Mouse (Mus musculus): ENCODE measurements around the gene Tmem80. TPM values are rescaled to one million over a fixed set of nuclear protein-coding genes. Genes with fewer than 3 reads are reported as not detected.

Tmem80 gene
- total RNA-seq, 1 experiment from 2014 or later, result 24.7 TPM

GRCm38 (mm10) chr7:141344787-141345186 lies 17.2 kb downstream of the Tmem80 start:
- no peak for ATAC-seq (ENCODE audit: extremely low read depth, insufficient number of reproducible peaks, low FRiP score, poor library complexity, severe bottlenecking)

GRCm38 (mm10) chr7:141351061-141351460 lies 23.5 kb downstream of the Tmem80 start:
- ATAC-seq (ENCODE audit: extremely low read depth, insufficient number of reproducible peaks, low FRiP score, poor library complexity, severe bottlenecking), result no peak

DNA sequence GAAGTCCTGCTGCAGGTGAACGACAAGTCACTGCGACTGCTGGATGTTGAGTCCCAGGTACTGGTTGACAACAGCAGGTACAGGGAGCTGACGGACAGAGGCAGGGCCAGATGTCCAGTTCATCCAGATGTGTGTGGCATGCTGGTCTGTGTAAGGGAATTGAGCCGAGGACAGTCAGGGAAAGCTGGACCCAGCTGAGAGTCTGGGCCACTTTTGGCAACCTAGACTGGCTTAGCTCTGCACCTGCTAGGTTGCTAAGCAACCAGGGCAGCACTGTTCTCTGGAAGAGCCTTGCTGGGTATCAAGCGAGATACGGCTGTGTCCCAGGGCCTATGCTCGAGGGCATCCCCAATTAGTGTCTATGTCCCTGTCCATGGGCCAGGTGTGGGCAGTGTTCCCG lies 27.5 kb downstream of the Tmem80 start:
- ATAC-seq (ENCODE audit: extremely low read depth, insufficient number of reproducible peaks, low FRiP score, poor library complexity, severe bottlenecking), result no peak

- no peak for ATAC-seq (ENCODE audit: extremely low read depth, insufficient number of reproducible peaks, low FRiP score, poor library complexity, severe bottlenecking)
Measured at GRCm38 (mm10) chr7:141355626-141356326, 28.2 kb downstream of the Tmem80 start.

GRCm38 (mm10) chr7:141356971-141357370 lies 29.4 kb downstream of the Tmem80 start:
- ATAC-seq (ENCODE audit: extremely low read depth, insufficient number of reproducible peaks, low FRiP score, poor library complexity, severe bottlenecking), result no peak

GRCm38 (mm10) chr7:141361510-141361909 lies 34.0 kb downstream of the Tmem80 start:
- 0 out of 2 replicates have a peak, but pooled peaks have one; percentile 22 for ATAC-seq (ENCODE audit: extremely low read depth, insufficient number of reproducible peaks, low FRiP score, poor library complexity, severe bottlenecking)

DNA sequence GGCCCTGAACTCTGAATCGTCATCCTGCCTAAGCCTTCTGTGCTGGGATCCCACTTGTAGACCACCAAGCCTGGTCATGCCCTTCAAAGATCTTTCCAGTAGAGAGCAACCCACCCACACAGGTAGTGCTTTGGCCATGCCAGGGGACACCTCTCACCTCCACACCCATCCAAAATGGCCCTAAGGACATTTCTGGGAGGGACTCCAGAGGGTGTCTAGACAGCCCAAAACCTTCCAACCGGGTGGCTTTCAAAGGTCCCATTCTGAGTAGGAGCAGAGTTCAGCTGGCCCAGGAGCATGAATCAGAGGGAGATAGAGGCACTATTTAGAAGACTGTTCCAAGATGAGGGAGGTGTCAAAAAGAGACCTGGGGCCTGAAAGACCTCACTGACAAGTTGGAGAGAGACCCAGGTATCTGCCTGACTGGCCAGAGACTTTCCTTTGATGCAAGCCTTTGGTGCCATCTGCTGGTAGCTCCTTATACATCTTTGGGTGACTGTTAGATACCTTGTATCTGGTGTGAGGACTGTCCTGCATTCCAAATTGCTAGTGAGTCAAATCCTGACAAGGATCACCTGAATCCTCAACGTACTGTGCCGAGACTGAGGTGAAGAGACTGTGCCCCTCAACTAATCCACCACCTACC lies 35.7 kb downstream of the Tmem80 start:
- ATAC-seq (ENCODE audit: extremely low read depth, insufficient number of reproducible peaks, low FRiP score, poor library complexity, severe bottlenecking), result peak; percentile 85

DNA sequence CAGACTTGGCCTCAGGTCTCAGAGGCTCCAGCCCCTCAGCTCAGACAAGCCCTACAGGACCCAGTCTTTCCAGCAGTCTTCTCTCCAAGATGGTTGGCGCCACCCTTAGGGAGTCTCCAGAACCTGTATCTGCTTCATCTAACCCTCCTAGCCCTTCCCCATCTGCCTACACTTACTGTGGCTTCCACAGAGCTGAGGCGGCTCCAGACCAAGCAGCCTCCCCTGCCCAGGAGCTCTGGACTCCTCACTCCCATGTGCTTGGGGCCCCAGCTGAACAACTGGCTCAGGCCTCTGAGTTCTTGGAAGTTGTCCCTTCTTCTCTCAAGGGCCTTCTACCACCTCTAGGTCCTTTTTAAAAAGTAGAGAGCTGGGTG lies 36.2 kb downstream of the Tmem80 start:
- no peak for ATAC-seq (ENCODE audit: extremely low read depth, insufficient number of reproducible peaks, low FRiP score, poor library complexity, severe bottlenecking)

DNA sequence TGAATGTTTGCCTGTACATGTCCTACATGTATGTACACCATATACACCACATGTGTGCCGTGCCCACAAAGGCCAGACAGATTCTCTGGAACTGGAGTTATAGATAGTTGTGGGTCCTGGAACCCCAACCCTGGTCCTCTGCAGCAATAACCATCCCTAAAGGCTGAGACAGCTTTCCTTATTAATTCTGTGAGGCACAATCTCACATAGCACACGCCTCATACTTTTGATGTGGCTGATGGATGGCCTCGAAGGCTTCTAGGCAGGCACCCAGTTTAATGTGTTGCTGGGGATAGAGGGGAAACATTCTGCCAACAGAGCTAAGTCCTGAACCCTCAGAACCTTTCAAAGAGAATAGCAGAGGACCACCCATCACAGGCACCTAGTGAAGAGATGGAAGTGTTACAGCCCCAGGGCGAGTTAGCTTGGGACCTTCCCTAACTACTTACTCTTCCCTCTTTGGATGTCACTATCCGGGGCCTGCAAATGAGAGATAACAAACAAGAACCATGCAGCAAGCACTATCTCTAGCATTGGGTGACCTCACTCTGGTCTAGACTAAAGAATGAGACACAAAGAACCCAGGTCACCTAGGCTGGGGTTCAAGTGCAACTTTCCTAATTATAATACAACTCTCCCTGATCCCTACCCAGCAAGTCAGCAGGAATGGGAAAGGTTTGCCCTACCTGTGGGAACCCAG lies 37.0 kb downstream of the Tmem80 start:
- no peak for ATAC-seq (ENCODE audit: extremely low read depth, insufficient number of reproducible peaks, low FRiP score, poor library complexity, severe bottlenecking)

DNA sequence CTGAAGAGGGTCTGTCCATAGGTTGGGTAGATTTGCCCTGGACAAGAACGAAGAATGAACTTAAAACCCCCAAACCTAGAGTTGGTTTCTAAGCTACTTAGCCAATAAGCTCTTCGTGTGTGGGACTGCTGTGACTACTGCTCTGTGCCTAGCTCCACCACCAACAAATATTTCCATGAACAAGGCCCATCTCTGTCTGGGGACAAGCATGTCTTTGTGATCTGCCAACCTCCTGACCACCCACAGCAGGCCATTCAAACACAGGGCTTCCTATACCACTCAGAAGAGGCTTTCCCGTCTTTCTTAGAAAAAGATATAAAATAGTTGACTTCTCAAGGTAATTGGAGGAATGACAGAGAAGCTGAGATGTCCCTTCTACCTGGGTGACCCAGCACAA lies 37.5 kb downstream of the Tmem80 start:
- no peak for ATAC-seq (ENCODE audit: extremely low read depth, insufficient number of reproducible peaks, low FRiP score, poor library complexity, severe bottlenecking)

- no peak for ATAC-seq (ENCODE audit: extremely low read depth, insufficient number of reproducible peaks, low FRiP score, poor library complexity, severe bottlenecking)
Measured at GRCm38 (mm10) chr7:141367358-141367757, 39.8 kb downstream of the Tmem80 start.

DNA sequence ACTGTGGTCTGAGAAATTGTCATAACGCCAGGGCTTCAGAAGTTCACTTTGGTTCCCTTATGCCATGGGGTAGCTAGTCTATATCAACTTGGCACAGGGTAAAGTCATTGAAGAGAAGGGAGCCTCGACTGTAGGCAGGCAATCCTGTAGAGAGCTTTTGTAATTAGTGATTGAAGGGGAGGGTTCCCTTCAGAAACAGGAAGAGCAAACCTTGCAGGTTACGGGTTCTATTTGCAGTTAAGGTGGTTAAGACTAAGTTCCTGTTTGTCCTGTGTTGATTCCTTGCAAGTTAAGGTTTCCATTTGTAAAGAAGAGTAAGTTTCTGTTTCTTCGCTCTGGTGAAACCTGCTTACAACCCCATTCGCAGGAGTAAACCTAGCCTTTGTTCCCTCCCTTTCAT lies 42.4 kb downstream of the Tmem80 start:
- ATAC-seq (ENCODE audit: extremely low read depth, insufficient number of reproducible peaks, low FRiP score, poor library complexity, severe bottlenecking), result peak; percentile 30; the same call in 1 of the 2 replicates

DNA sequence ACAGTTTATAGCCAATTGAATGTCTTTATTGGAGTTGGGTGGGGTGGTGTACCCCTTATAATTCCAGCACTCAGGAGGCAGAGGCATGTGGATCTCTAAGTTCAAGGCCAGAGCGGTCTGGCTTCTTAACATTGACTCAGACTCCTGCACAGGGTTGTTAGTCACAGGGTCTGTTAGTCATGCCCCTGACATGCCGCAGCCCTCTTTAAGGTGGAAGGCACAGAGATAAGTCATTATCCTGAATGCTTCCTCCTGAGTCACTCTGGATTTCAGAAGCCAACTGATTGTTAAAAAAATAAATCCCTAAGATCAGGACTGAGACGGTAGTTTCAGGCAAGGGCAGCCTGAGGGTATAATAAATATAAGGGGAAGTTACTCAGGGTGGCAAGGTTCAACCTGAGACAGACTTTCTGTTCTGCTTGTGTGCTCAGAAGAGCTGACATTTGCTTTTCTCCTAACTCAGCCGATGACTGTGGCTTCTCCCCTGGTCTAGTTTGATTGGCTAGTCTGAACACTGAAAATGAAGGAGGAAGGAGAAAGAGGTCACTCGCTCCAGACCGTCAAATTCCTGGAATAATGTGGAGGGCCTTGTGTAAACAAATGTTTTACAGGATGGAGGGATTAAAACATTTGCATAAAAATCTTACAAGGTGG lies 44.5 kb downstream of the Tmem80 start:
- peak; percentile 69 for ATAC-seq (ENCODE audit: extremely low read depth, insufficient number of reproducible peaks, low FRiP score, poor library complexity, severe bottlenecking)

DNA sequence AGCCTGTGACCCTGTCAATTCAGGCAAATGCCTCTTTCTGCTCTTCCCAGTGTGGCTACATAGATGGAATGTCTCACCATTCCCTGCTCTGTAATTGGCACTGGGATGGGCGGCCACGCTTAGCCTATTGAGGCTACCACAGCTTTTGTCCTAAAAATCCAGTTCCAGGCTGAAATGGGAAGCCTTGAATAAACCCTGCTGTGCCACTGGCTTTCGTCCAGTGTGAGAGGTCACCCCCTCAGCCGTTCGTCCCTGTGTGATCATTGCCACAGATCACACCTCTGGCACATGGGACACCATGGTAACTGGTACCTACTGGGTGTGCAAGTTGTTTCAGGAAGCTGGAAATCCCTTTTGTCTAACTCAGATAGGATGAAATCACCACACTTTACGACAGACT lies 46.1 kb downstream of the Tmem80 start:
- ATAC-seq (ENCODE audit: extremely low read depth, insufficient number of reproducible peaks, low FRiP score, poor library complexity, severe bottlenecking), result no peak

- ATAC-seq (ENCODE audit: extremely low read depth, insufficient number of reproducible peaks, low FRiP score, poor library complexity, severe bottlenecking), result no peak
Measured at GRCm38 (mm10) chr7:141374399-141374798, 46.9 kb downstream of the Tmem80 start.

DNA sequence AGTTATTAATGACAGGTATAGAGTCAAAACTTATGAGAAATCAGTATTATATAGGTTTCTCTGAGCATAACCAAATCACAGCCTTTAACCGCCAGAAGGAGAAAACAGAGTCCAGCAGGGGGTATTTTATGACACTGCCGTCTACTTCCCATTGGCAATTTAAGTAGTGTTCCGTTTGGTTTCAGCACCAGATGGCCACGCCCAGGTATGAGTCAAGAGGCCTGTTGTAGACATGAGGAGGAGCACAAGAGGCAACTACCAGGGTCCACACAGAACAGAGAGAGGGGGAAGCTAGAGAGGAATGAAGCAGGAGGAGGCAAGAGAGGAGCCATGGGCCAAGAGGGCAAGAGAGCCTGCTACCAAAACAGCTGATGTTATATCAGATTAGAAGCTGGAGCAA lies 52.0 kb downstream of the Tmem80 start:
- peak; percentile 81 for ATAC-seq (ENCODE audit: extremely low read depth, insufficient number of reproducible peaks, low FRiP score, poor library complexity, severe bottlenecking)

DNA sequence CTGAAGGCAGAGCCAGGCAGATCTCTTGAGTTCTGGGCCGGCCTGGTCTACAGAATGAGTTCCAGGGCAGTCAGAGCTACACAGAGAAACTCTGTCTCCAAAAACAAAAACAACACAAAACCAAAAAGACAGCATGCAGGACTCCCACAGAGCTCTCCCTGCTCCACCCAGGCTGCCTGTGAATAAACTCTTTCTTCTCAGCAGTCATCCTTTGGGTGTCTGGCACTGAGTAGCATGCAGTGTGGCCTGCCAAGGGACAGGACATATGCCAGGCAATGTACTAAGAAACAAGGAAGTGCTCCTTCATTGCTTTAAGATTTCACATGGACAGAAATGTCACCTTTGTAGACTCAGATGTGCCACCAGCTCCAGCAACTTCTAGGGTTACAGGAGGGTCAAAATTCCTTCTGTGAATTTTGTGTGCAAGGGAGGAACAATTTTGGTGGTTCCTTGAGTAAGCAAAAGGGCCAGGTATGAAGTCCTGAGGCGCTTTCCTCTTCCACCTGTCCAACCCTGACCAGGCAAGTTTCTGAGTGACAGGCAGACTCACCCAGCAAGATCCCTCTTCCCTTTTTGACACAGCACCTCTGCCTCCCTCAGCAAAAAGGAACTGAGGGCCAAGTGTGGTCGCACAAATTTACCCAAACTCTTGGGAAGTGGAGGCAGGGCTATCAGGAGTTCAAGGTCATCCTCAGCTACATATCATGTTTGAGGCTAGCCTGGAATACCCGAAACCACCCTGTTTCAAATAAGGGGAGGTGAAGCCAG lies 53.7 kb downstream of the Tmem80 start:
- peak; percentile 43; the same call in 1 of the 2 replicates for ATAC-seq (ENCODE audit: extremely low read depth, insufficient number of reproducible peaks, low FRiP score, poor library complexity, severe bottlenecking)

Measured in neutrophil, adult 5-6 weeks (primary cell).